Mouse (Mus musculus) cerebellum, adult 2 months (tissue): ENCODE data around the gene Atp13a2. TPM values are rescaled to one million over a fixed set of nuclear protein-coding genes. Genes with fewer than 3 reads are reported as not detected.

Source experiments
- DNase-seq, 2 experiments: peaks; one replicate each; pipeline ENCODE4 v3.0.0; 2021
- H3K27ac ChIP-seq: fragments of 200-500 bp; 2 replicates; pipeline ENCODE4 v1.5.1; 2012; ENCODE audit warnings: low read length, control low read depth, inconsistent platforms; ENCODE audit not compliant: insufficient read depth
- H3K27me3 ChIP-seq: fragments of 200-500 bp; 2 replicates; pipeline ENCODE4 v1.6.1; 2012; ENCODE audit warnings: inconsistent platforms, mild to moderate bottlenecking, low read length, moderate library complexity; ENCODE audit not compliant: control insufficient read depth, insufficient read depth
- H3K4me1 ChIP-seq: fragments of 200-500 bp; 2 replicates; pipeline ENCODE4 v1.6.1; 2011; ENCODE audit warnings: low read length; ENCODE audit not compliant: control insufficient read depth, insufficient read depth
- H3K4me3 ChIP-seq: fragments of 200-500 bp; replicated peaks from 2 replicates; pipeline ENCODE3; 2011; ENCODE audit warnings: mild to moderate bottlenecking, low read depth, low read length, control low read depth; ENCODE audit not compliant: insufficient read depth
- CTCF ChIP-seq: fragments of 200-500 bp; IDR thresholded peaks from 2 replicates; pipeline ENCODE4 v1.5.1; 2011; ENCODE audit warnings: low read depth, mild to moderate bottlenecking, control low read depth, low read length, moderate library complexity, borderline replicate concordance; ENCODE audit not compliant: insufficient read depth
- POLR2A ChIP-seq: fragments of 200-500 bp; IDR thresholded peaks from 2 replicates; pipeline ENCODE4 v1.6.1; 2011; ENCODE audit warnings: low read length, control low read depth, borderline replicate concordance; ENCODE audit not compliant: insufficient read depth
- WGBS: fragments of 180-500 bp; shearing (Covaris S2); methylation state at CpG from one replicate; pipeline ENCODE4 v1.1.7; 2018; 5-methylcytosine and 5-hydroxymethylcytosine counted together
- polyA plus RNA-seq: library from polyadenylated mRNA; depleted of rRNA; stranded (reverse); fragments of >200 nt; gene quantifications from 2 replicates; pipeline ENCODE4 v1.2.3, GENCODE M21; 2012

Atp13a2 gene
- polyA plus RNA-seq, 1 experiment, result 198 TPM

GRCm38 (mm10) chr4:141011556-141012328, 25.1 kb downstream of the Atp13a2 start:
- peaks cover 51% of the 10 kb centered on the region for H3K4me1 ChIP-seq
- TF ChIP-seq POLR2A (no peak), CTCF (no peak)
- no peaks in the 10 kb centered on the region for H3K27me3 ChIP-seq
- H3K4me3 ChIP-seq, result no peak overlapping the region
- DNase-seq, result peak; percentile 74 to 83
- WGBS, result 30% methylated on average over 14 of the region's 14 CpGs
- H3K27ac ChIP-seq, result 0 out of 2 replicates have a peak overlapping the region, but pooled peaks have one; percentile 16

GRCm38 (mm10) chr4:141012558-141012957, 25.9 kb downstream of the Atp13a2 start:
- WGBS, result 63% methylated on average over 10 of the region's 10 CpGs
- 0 out of 2 replicates have a peak overlapping the region, but pooled peaks have one; percentile 16 for H3K27ac ChIP-seq

GRCm38 (mm10) chr4:141014114-141014513, 27.4 kb downstream of the Atp13a2 start:
- no peak for TF ChIP-seq CTCF
- no peak for TF ChIP-seq POLR2A
- no peak overlapping the region for H3K27ac ChIP-seq
- H3K27me3 ChIP-seq, result no peaks in the 10 kb centered on the region
- DNase-seq, result no peak
- peaks cover 48% of the 10 kb centered on the region for H3K4me1 ChIP-seq
- WGBS, result 82% methylated on average over 8 of the region's 8 CpGs
- no peak overlapping the region for H3K4me3 ChIP-seq

More at GRCm38 (mm10) chr4:141012558-141012957, 25.9 kb downstream of the Atp13a2 start:
- no peak for DNase-seq
- TF ChIP-seq CTCF (no peak), POLR2A (no peak)
- no peaks in the 10 kb centered on the region for H3K27me3 ChIP-seq
- H3K4me3 ChIP-seq, result no peak overlapping the region
- peaks cover 59% of the 10 kb centered on the region for H3K4me1 ChIP-seq

- 94% methylated on average over 11 of the region's 11 CpGs for WGBS
- no peaks in the 10 kb centered on the region for H3K27me3 ChIP-seq
- no peak for DNase-seq
- no peak for TF ChIP-seq CTCF
- TF ChIP-seq POLR2A, result no peak
- no peak overlapping the region for H3K4me3 ChIP-seq
- peaks cover 48% of the 10 kb centered on the region for H3K4me1 ChIP-seq
- no peak overlapping the region for H3K27ac ChIP-seq
Measured at GRCm38 (mm10) chr4:141014856-141015255, 28.2 kb downstream of the Atp13a2 start.

- DNase-seq, result no peak
- TF ChIP-seq CTCF (no peak), POLR2A (no peak)
- WGBS, result 74% methylated on average over 7 of the region's 7 CpGs
Measured at GRCm38 (mm10) chr4:141015356-141015755, 28.7 kb downstream of the Atp13a2 start.

GRCm38 (mm10) chr4:141016311-141016710, 29.6 kb downstream of the Atp13a2 start:
- H3K27ac ChIP-seq, result peak overlapping the region; percentile 15; the same call in 1 of the 2 replicates
- no peak for DNase-seq
- 21% methylated on average over 9 of the region's 9 CpGs for WGBS
- peaks cover 37% of the 10 kb centered on the region for H3K4me1 ChIP-seq
- no peak for TF ChIP-seq CTCF
- no peak for TF ChIP-seq POLR2A
- no peaks in the 10 kb centered on the region for H3K27me3 ChIP-seq
- H3K4me3 ChIP-seq, result no peak overlapping the region

More at GRCm38 (mm10) chr4:141015356-141015755, 28.7 kb downstream of the Atp13a2 start:
- Histone ChIP-seq H3K4me1 (peaks cover 44% of the 10 kb centered on the region), H3K4me3 (no peak overlapping the region), H3K27ac (no peak overlapping the region), H3K27me3 (no peaks in the 10 kb centered on the region)

GRCm38 (mm10) chr4:141017657-141018436, 31.2 kb downstream of the Atp13a2 start:
- Histone ChIP-seq H3K27ac (no peak overlapping the region), H3K4me3 (no peak overlapping the region), H3K27me3 (no peaks in the 10 kb centered on the region), H3K4me1 (peaks cover 31% of the 10 kb centered on the region)
- TF ChIP-seq POLR2A, result no peak
- TF ChIP-seq CTCF, result no peak
- WGBS, result 88% methylated on average over 29 of the region's 29 CpGs
- DNase-seq, result no peak
